Mouse (Mus musculus) testis, adult 10 weeks (tissue): ENCODE measurements around the gene Arrdc1. TPM values are rescaled to one million over a fixed set of nuclear protein-coding genes. Genes with fewer than 3 reads are reported as not detected.

ENCODE experiments used
- polyA plus RNA-seq: library from polyadenylated mRNA; stranded (reverse); fragments of 350-450 nt; fragmentation: Illumina TruSeq; extraction: RNeasy Lipid Tissue Mini Kit (QIAGEN cat#74804); gene quantifications from one replicate; pipeline ENCODE4 v1.2.3, GENCODE M21; 2014; ENCODE audit warnings: low read depth, low replicate concordance

Gene Arrdc1
- polyA plus RNA-seq, result 0.83 TPM

DNA sequence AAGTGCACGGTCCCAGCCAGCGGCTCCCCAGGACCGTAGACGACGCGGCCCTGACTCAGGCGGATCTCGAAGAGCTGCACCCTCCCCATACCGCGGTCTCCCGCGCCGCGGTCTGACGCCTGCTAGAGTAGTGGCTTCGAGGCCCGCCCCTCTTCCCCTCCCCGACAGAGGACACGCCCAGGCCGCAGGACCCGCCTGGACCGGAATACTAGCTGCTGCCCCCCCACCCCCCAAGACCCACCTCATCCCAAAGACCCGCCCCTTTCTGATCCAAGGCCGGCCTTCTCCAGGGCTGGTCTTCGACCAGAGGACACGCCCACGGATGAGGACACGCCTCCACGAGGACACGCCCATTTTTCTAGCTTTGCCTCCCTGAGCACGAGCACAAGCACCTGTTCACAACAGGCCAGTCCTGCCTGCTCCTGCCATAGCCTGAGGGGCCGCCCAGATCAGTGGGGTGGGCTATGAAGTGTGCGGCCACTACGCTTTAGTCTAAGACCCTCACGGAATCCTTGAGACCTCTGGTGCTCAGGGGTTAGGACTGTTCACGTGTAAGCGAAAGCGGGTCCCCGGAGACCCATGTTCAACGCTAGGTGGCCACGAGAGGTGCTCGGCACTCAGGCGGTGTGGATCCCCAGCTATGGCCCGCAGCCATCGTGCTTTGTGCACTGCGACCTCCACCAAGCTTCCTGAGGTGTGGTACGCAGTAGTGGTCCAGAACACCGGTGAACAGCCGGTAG, at the start of gene Arrdc1:
TSS of gene Arrdc1 (minus strand) at position 196 of the 740 bp plus-strand sequence.

DNA sequence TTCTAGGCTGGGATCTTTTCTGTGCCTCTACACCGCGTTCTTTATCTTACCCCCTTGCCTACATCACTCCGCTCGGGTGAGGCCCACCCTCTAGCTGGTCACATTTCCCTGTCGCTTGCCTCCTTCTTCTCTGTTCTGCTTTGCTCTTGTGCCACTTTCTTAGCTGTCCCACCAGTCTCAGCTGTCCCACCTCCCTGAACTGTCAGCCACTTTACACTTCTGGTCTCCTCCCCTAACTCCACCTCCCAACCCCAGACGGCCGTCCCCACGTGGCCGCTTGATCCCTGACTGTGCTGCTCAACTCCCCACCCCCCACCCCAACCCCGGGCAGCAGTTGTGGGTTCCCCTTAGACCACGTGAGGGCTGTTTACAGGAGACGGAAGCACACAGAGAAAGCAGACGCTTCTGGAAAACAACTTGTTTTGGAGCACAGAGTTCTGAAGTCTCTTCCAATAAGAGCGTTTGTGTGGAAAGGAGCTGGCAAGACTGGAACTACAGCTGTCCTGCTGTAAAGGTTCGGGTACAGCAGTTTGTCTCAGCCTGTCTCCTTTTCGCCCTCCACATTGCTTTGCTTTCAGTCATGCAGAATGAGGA, 40.7 kb upstream of the Arrdc1 start, which contains the start of gene Pnpla7:
TSS of gene Pnpla7 (plus strand) at position 330 of the 594 bp plus-strand sequence.

GRCm38 (mm10) chr2:24974906-24975703, 40.1 kb upstream of the Arrdc1 start, which contains the start of gene Mrpl41:
Gene Mrpl41 (minus strand): TSS chr2:24975098.

GRCm38 (mm10) chr2:24962304-24963000, 27.4 kb upstream of the Arrdc1 start, which contains the start of gene Dph7:
Gene Dph7 (plus strand): TSS chr2:24962400.

DNA sequence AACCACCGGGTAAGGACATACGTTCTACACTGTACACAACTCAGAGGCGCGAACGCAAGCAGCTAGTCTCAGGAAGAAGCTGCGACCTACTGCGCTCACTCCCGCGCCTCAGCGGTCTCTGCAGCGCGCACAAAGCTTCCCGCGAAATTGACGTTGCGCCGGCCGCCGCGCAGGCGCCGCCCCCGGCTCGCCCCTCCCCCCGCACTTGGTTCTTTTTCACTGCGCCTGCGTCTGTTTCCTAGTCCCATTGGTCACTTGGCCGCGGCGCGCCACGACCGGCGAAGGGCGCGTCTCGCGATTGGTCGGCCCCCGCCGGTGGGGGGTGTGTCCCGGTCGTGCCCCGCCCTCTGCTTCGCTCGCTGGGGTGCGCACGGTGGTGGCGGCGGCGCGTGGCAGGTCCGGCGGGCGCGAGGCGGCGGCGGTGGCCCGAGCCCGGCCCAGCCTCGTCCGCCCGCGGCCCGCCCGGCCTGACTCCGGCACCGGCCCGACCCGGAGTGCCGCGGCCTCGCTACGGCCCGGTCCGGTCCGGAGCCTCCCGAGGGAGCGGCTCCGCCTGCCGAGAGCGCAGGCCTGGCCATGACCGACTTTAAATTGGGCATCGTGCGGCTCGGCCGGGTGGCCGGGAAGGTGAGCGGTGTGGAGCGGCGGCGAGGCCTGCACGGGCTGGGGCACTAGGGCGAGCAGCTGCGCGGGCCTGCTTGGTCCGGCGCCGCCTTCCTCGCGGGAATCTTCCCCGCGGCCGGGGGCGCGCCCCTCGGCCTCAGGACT, 14.6 kb upstream of the Arrdc1 start, which contains the start of gene Zmynd19:
TSS of gene Zmynd19 (plus strand) at position 372 of the 768 bp plus-strand sequence.

GRCm38 (mm10) chr2:24918930-24919838, 15.9 kb downstream of the Arrdc1 start, which contains the start of gene Ehmt1:
Gene Ehmt1 (minus strand): TSS chr2:24919614.

Other genes starting within 250 kb of the Arrdc1 start
- 0.27 TPM for gene Cacna1b, start 172.1 kb downstream of the Arrdc1 start, polyA plus RNA-seq
- gene Ehmt1, start 15.6 kb downstream of the Arrdc1 start, polyA plus RNA-seq, result 5.0 TPM
- gene Zmynd19, start 14.5 kb upstream of the Arrdc1 start, polyA plus RNA-seq, result 26.5 TPM
- gene Dph7, start 27.1 kb upstream of the Arrdc1 start, polyA plus RNA-seq, result 4.9 TPM
- gene Mrpl41, start 39.8 kb upstream of the Arrdc1 start, polyA plus RNA-seq, result 50.8 TPM
- gene Pnpla7, start 40.8 kb upstream of the Arrdc1 start, polyA plus RNA-seq, result 34.9 TPM
- gene Nsmf, start 119.1 kb upstream of the Arrdc1 start, polyA plus RNA-seq, result 3.6 TPM
- gene Entpd8, start 145.1 kb upstream of the Arrdc1 start, polyA plus RNA-seq, result 0.20 TPM
- not detected for gene Noxa1, start 159.9 kb upstream of the Arrdc1 start, polyA plus RNA-seq
- gene Nrarp, start 245.5 kb upstream of the Arrdc1 start, polyA plus RNA-seq, result 1.2 TPM